Mouse (Mus musculus): ENCODE measurements around the gene Depdc7. TPM values are rescaled to one million over a fixed set of nuclear protein-coding genes. Genes with fewer than 3 reads are reported as not detected.

Gene Depdc7
- 14.2 and 18.8 TPM in 2 replicates for polyA plus RNA-seq (2015; fragmentation: Nextera tagmentation; extraction: Ambion mirVana)

- under 1% methylated on average over 31 of the region's 31 CpGs for WGBS
- peak within 1 kb of the TSS; percentile 22; the same call in 1 of the 2 replicates for H3K27ac ChIP-seq
- peak; percentile 91 for ATAC-seq (ENCODE audit: insufficient read depth, low FRiP score, low read depth)
- no peaks in the 10 kb centered on the region for H3K9me3 ChIP-seq
- H3K4me2 ChIP-seq = peak within 1 kb of the TSS; percentile 76
- peak within 1 kb of the TSS; percentile 68 for H3K4me3 ChIP-seq (replicated peaks)
- peak within 1 kb of the TSS; percentile 72 for H3K9ac ChIP-seq
- 0 out of 2 replicates have a peak, but pooled peaks cover 10% of the 10 kb centered on the region for H3K4me1 ChIP-seq
- no peaks in the 10 kb centered on the region for H3K27me3 ChIP-seq (replicated peaks)
- H3K36me3 ChIP-seq = no peaks in the 10 kb centered on the region
These were observed at the start of gene Depdc7 for GRCm38 (mm10) chr2:104742741-104743064. Gene Depdc7, minus strand, starts transcription at chr2:104742878.

GRCm38 (mm10) chr2:104774763-104775162 lies 32.1 kb upstream of the Depdc7 start:
- Histone ChIP-seq H3K4me2 (no peak overlapping the region), H3K4me3 (replicated peaks) (no peak overlapping the region), H3K4me1 (no peaks in the 10 kb centered on the region), H3K9me3 (no peaks in the 10 kb centered on the region), H3K36me3 (peaks cover 19% of the 10 kb centered on the region), H3K9ac (no peak overlapping the region), H3K27ac (no peak overlapping the region), H3K27me3 (replicated peaks) (no peaks in the 10 kb centered on the region)
- 83% methylated on average over 1 of the region's 1 CpGs for WGBS
- no peak for ATAC-seq (ENCODE audit: insufficient read depth, low FRiP score, low read depth)

- Histone ChIP-seq H3K27me3 (replicated peaks) (no peaks in the 10 kb centered on the region), H3K27ac (no peak overlapping the region), H3K4me1 (no peaks in the 10 kb centered on the region), H3K9ac (no peak overlapping the region), H3K4me2 (no peak overlapping the region), H3K36me3 (peaks cover 6% of the 10 kb centered on the region; the same call in 1 of the 2 replicates), H3K9me3 (no peaks in the 10 kb centered on the region), H3K4me3 (replicated peaks) (no peak overlapping the region)
- WGBS = 85% methylated on average over 1 of the region's 1 CpGs
- no peak for ATAC-seq (ENCODE audit: insufficient read depth, low FRiP score, low read depth)
These were observed 26.0 kb upstream of the Depdc7 start for GRCm38 (mm10) chr2:104768697-104769096.

- Histone ChIP-seq H3K9ac (no peak overlapping the region), H3K4me1 (no peaks in the 10 kb centered on the region), H3K4me2 (no peak overlapping the region), H3K4me3 (replicated peaks) (no peak overlapping the region), H3K27ac (no peak overlapping the region), H3K9me3 (no peaks in the 10 kb centered on the region), H3K27me3 (replicated peaks) (no peaks in the 10 kb centered on the region), H3K36me3 (peaks cover 6% of the 10 kb centered on the region; the same call in 1 of the 2 replicates)
- 94% methylated on average over 4 of the region's 4 CpGs for WGBS
- ATAC-seq (ENCODE audit: insufficient read depth, low FRiP score, low read depth) = no peak
These were observed 21.3 kb upstream of the Depdc7 start for GRCm38 (mm10) chr2:104764018-104764417.

GRCm38 (mm10) chr2:104763134-104763703 lies 20.5 kb upstream of the Depdc7 start:
- ATAC-seq (ENCODE audit: insufficient read depth, low FRiP score, low read depth) = peak; percentile 68; the same call in 1 of the 2 replicates
- WGBS = 67% methylated on average over 8 of the region's 8 CpGs
- Histone ChIP-seq H3K4me2 (no peak overlapping the region), H3K27me3 (replicated peaks) (no peaks in the 10 kb centered on the region), H3K4me3 (replicated peaks) (no peak overlapping the region), H3K27ac (peak overlapping the region; percentile 4; the same call in 1 of the 2 replicates), H3K9me3 (no peaks in the 10 kb centered on the region), H3K9ac (no peak overlapping the region), H3K4me1 (no peaks in the 10 kb centered on the region), H3K36me3 (peaks cover 6% of the 10 kb centered on the region; the same call in 1 of the 2 replicates)

GRCm38 (mm10) chr2:104750611-104751010 lies 7.9 kb upstream of the Depdc7 start:
- no peaks in the 10 kb centered on the region for H3K27me3 ChIP-seq (replicated peaks)
- H3K36me3 ChIP-seq = no peaks in the 10 kb centered on the region
- no peak overlapping the region for H3K9ac ChIP-seq
- no peak; the same call in 1 of the 2 replicates for ATAC-seq (ENCODE audit: insufficient read depth, low FRiP score, low read depth)
- no peaks in the 10 kb centered on the region for H3K4me1 ChIP-seq
- H3K4me2 ChIP-seq = no peak overlapping the region
- H3K27ac ChIP-seq = no peak overlapping the region
- 55% methylated on average over 3 of the region's 3 CpGs for WGBS
- H3K4me3 ChIP-seq (replicated peaks) = no peak overlapping the region
- no peaks in the 10 kb centered on the region for H3K9me3 ChIP-seq

GRCm38 (mm10) chr2:104748652-104749183 lies 6.0 kb upstream of the Depdc7 start:
- Histone ChIP-seq H3K27ac (no peak overlapping the region), H3K27me3 (replicated peaks) (no peaks in the 10 kb centered on the region), H3K9ac (no peak overlapping the region), H3K4me3 (replicated peaks) (no peak overlapping the region), H3K4me2 (no peak overlapping the region), H3K9me3 (no peaks in the 10 kb centered on the region), H3K4me1 (no peaks in the 10 kb centered on the region), H3K36me3 (no peaks in the 10 kb centered on the region)
- 72% methylated on average over 5 of the region's 5 CpGs for WGBS
- no peak for ATAC-seq (ENCODE audit: insufficient read depth, low FRiP score, low read depth)

- Histone ChIP-seq H3K27me3 (replicated peaks) (no peaks in the 10 kb centered on the region), H3K27ac (no peak overlapping the region), H3K9me3 (no peaks in the 10 kb centered on the region), H3K4me2 (no peak overlapping the region), H3K9ac (no peak overlapping the region), H3K36me3 (no peaks in the 10 kb centered on the region), H3K4me1 (0 out of 2 replicates have a peak, but pooled peaks cover 8% of the 10 kb centered on the region), H3K4me3 (replicated peaks) (no peak overlapping the region)
- WGBS = 54% methylated on average over 8 of the region's 8 CpGs
- ATAC-seq (ENCODE audit: insufficient read depth, low FRiP score, low read depth) = no peak
These were observed 3.6 kb upstream of the Depdc7 start for GRCm38 (mm10) chr2:104746251-104746650.

GRCm38 (mm10) chr2:104743971-104744370 lies 1.3 kb upstream of the Depdc7 start:
- no peak overlapping the region for H3K27ac ChIP-seq
- no peaks in the 10 kb centered on the region for H3K27me3 ChIP-seq (replicated peaks)
- no peaks in the 10 kb centered on the region for H3K9me3 ChIP-seq
- no peak overlapping the region for H3K9ac ChIP-seq
- no peak for ATAC-seq (ENCODE audit: insufficient read depth, low FRiP score, low read depth)
- WGBS = 50% methylated on average over 5 of the region's 5 CpGs
- H3K4me1 ChIP-seq = 0 out of 2 replicates have a peak, but pooled peaks cover 10% of the 10 kb centered on the region
- no peak overlapping the region for H3K4me2 ChIP-seq
- no peaks in the 10 kb centered on the region for H3K36me3 ChIP-seq
- H3K4me3 ChIP-seq (replicated peaks) = no peak overlapping the region

- Histone ChIP-seq H3K36me3 (no peaks in the 10 kb centered on the region), H3K27ac (no peak overlapping the region), H3K4me1 (0 out of 2 replicates have a peak, but pooled peaks cover 10% of the 10 kb centered on the region), H3K4me2 (peak overlapping the region; percentile 76), H3K27me3 (replicated peaks) (no peaks in the 10 kb centered on the region), H3K9me3 (no peaks in the 10 kb centered on the region), H3K9ac (no peak overlapping the region; the same call in 1 of the 2 replicates), H3K4me3 (replicated peaks) (peak overlapping the region; percentile 68)
- WGBS = 11% methylated on average over 7 of the region's 7 CpGs
- no peak for ATAC-seq (ENCODE audit: insufficient read depth, low FRiP score, low read depth)
These were observed 482 bp upstream of the Depdc7 start for GRCm38 (mm10) chr2:104743160-104743559.

GRCm38 (mm10) chr2:104741896-104742740 lies 560 bp downstream of the Depdc7 start:
- H3K9ac ChIP-seq = peak overlapping the region; percentile 72
- WGBS = 6% methylated on average over 30 of the region's 46 CpGs
- H3K4me2 ChIP-seq = peak overlapping the region; percentile 76
- H3K36me3 ChIP-seq = no peaks in the 10 kb centered on the region
- peak; percentile 32; the same call in 1 of the 2 replicates for ATAC-seq (ENCODE audit: insufficient read depth, low FRiP score, low read depth)
- H3K4me3 ChIP-seq (replicated peaks) = peak overlapping the region; percentile 68
- no peaks in the 10 kb centered on the region for H3K9me3 ChIP-seq
- H3K27me3 ChIP-seq (replicated peaks) = no peaks in the 10 kb centered on the region
- peak overlapping the region; percentile 22; the same call in 1 of the 2 replicates for H3K27ac ChIP-seq
- 0 out of 2 replicates have a peak, but pooled peaks cover 10% of the 10 kb centered on the region for H3K4me1 ChIP-seq
